Mouse (Mus musculus) induced T-regulatory cell, adult 2 months (primary cell): ENCODE data around the gene Fgfr2.
"Not testable (repeated sequence)": the region's sequence is repeated elsewhere in the genome, so short reads cannot be mapped to it uniquely, and the experiment has no call there.

Experiments used
- DNase-seq: peaks from one replicate; pipeline ENCODE4 v3.0.0-alpha.2; 2012; ENCODE audit warnings: low read depth

The Fgfr2 gene

DNA sequence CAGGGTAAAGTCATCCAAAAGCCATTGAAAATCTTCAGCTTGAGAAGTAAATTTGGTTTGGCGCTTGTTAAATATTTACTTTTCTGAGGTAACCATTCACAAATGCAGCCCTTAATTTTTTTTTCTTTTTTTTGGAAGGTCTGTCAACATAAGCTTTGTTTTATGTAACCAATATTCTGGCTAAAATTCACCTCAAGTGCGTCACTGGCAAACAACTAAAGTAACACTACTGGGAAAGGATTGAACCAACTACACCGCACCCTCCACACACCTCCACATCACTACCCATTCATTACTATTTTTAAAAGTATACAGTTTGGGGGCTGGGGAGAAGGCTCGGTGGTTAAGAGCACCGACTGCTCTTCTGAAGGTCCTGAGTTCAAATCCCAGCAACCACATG, 548.5 kb downstream of the Fgfr2 start:
- no peak for DNase-seq

DNA sequence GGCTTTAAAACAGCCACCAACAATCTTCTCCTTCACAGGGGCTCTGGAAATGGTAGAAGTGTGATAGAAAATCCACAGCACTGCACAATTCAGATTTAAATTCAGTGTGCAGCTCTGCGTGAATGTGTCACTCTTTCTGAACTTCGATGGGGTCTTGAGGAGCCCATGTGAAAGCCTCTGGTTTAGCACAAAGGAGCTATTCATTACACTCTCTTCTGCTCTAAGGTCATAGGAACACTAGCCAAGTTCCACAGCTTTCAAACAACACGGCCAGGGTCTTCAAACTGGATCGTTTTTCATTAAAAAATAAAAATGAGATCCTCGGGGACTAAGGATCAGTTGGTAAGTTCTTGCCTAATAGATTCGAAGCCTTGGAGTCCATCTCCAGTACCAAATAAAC, 549.9 kb downstream of the Fgfr2 start:
- DNase-seq: no peak

GRCm38 (mm10) chr7:132572738-132573137, 550.4 kb downstream of the Fgfr2 start:
- DNase-seq: no peak

DNA sequence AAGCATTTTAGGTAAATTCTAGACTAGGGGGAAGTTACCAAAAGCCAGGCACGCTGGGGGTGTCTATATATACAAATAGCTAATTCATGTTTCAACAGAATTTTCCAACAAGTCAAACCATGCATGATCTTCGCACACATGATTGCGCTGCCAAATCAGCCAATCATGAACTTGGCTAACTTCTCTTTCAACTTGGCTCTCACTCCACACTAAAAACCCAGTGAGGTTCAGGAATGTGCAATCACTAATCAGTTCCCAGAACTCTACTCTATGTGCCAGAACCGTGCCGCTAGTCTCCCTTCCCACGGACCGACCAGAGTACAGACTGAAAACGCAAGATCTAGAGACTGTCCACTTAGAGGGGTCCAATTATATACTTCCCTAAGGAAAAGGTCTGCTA, 551.7 kb downstream of the Fgfr2 start:
- DNase-seq: no peak

- no peak for DNase-seq
These were observed 553.1 kb downstream of the Fgfr2 start for GRCm38 (mm10) chr7:132570071-132570470.

DNA sequence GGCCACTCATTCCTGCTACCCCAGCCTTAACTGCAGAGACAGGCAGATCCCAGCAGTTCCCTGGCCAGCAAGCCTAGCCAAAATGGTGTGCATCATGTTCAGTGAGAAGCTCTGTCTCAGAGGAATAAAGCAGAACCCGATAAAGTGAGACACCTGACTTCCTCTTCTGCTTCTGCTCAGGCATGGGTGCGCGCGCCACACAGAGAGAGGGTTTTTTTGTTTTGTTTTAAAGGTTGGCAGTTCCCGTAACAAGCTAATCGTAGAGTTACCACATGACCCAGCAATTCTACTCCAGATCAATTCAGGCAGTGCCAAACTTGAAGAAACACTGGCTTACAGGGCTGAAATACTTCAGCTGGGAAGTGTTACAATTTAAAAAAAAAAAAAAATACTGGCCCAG, 554.3 kb downstream of the Fgfr2 start:
- DNase-seq: no peak

- DNase-seq: no peak
These were observed 557.3 kb downstream of the Fgfr2 start for GRCm38 (mm10) chr7:132565831-132566230.

DNA sequence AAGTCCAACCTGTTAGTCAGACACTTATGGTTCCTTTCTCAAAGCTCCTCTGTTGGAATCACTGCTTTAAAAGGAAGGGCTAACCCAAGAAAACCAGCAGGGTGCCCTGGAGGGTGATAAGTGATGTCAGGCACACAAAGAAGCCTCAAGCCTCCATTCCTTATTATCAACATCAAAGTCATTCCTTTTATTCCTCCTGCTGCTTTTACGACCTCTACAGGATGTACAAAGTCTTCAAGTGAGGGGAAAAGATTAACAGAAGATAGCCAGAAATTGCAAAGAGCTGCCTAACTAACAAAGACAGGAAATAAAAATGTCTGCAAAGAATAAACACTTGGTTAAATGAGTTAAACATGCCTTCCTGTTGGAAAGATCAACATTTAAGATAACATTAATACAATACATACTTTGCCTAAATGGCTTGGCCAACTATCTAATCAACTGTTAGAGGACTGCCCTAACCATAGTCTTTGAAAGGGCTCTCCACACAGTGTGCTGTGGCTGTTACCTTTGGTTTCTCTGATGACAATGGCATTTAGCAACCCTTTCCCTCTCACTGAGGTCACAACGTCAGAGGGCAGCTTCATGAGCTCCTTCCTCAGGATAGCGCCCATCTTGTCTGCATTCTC, 563.9 kb downstream of the Fgfr2 start:
- no peak for DNase-seq

DNA sequence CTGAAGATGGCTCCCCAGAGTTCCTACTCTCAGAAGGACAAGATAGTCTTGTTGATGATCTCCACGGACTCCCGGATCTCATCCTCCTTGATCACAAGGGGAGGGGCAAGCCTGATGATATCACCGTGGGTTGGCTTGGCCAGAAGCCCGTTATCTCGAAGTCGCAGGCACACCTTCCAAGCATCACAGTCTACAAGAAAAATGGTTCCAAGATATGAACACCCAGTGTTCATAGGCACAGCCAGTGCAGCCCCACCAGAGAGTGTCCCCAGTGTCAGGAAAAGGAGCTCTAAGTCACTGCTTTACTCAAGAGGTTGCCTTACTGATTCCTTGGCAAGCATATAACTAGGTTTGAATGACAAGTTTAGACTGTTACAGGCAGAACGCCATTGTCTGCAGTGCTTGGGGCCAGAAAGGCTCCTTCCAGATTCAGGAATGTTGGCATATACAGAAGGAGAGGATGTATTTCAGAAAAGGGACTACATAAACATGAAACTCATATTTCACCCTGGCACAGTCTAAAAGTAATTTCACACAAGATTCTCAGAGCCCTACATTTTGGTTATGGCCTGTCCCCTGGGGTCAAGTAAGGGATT, 564.9 kb downstream of the Fgfr2 start:
- DNase-seq: no peak

- DNase-seq: no peak
These were observed 566.6 kb downstream of the Fgfr2 start for GRCm38 (mm10) chr7:132556575-132556974.

DNA sequence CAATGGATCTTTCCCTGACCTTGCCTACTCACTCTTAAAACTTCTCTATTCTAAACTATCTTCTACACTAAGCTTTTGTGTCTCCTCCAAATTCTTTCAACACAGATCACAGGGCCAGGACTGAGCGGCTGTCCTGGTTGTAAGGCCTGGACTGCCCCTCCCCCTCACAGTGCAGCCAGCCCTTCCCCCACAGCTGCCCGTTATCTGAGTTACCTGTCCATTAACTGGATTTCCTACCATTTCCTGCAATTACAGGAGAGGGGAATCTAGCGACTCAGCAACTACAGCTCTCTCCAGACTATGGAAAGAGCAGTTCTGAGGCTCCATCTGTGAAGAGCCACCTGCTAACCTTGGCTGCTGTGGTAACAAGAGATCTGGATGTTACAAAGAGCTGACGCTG, 567.2 kb downstream of the Fgfr2 start:
- DNase-seq: no peak

GRCm38 (mm10) chr7:132554091-132554490, 569.1 kb downstream of the Fgfr2 start:
- no peak for DNase-seq

GRCm38 (mm10) chr7:132551351-132552126, 571.6 kb downstream of the Fgfr2 start:
- peak; percentile 94 for DNase-seq

- DNase-seq: no peak
These were observed 576.0 kb downstream of the Fgfr2 start for GRCm38 (mm10) chr7:132547126-132547525.

- DNase-seq: no peak
These were observed 580.7 kb downstream of the Fgfr2 start for GRCm38 (mm10) chr7:132542427-132542826.

- no peak for DNase-seq
These were observed 581.6 kb downstream of the Fgfr2 start for GRCm38 (mm10) chr7:132541566-132541965.

GRCm38 (mm10) chr7:132540597-132540996, 582.6 kb downstream of the Fgfr2 start:
- no peak for DNase-seq

- no peak for DNase-seq
These were observed 593.9 kb downstream of the Fgfr2 start for GRCm38 (mm10) chr7:132529206-132529605.

DNA sequence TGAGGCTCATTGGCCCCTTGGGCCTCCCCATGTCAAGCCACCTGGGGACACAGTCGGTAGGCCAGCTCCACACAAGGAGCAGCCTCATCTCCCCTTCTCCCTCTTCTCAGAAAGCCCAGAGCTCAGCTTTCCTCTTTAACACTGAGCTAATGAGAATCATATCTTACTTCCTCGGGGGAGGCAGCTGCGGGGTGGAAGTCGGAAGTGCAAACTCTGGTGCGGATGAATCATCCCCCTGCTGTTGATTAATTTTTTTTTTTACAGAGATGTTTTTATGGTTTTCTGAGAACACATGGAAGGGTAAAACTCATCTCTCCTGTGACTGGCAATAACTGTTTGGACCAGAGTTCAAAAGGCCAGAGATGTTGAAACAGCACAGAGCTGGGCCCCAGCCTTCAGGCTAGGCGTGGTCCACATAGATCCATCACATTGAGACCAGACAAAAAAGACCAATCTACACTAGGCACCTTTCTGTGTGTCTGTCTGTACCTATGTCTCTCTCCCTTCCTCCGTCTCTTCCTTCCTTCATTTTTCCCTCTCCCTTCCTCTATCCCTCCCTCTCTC, 609.6 kb downstream of the Fgfr2 start:
- DNase-seq: no peak

GRCm38 (mm10) chr7:132509110-132509509, 614.0 kb downstream of the Fgfr2 start:
- no peak for DNase-seq

DNA sequence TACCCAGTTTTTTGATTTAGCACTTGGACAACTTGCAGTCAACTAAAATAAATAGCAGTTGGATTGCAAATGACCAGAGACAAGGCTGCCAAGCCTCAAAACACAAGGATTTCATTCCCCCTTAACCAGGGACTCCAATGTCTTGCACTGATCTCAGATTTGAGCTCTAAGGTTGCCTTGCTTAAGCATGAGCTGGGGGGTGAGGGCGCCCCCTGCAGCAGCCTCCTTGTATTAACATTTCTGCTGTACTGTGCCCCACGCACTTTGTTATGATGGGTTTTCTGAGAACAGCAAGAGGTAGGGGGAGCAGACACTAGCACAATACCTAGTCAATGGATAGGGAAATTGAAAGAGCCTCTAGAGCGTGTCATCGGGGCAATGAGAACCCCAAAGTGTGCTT, 615.8 kb downstream of the Fgfr2 start:
- peak; percentile 25 for DNase-seq

DNA sequence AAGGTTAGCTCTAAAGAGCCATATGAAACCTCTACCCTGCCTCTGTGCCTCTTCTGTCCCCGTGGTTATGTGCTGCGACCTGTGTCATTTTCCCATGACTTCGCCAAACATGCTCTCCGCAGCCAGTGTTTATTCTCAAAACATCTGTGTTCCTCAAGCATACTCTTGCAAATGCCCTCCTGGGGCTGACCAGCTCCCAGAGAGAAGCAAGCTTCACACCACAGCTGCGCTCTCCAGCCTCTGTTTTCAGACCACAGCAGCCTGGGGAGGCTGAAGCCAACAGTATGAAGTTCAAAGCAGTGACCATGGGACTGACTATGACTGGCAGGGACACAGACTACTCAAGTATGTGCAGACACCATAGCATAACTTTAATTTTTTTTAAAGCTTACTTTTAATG, 616.9 kb downstream of the Fgfr2 start:
- no peak for DNase-seq

- DNase-seq: not testable (repeated sequence)
These were observed 620.7 kb downstream of the Fgfr2 start for GRCm38 (mm10) chr7:132502445-132502844.
